Mouse (Mus musculus) brown adipose tissue, adult 24 weeks (tissue): ENCODE results near the gene Fnbp1l. TPM values are rescaled to one million over a fixed set of nuclear protein-coding genes. Genes with fewer than 3 reads are reported as not detected.

ENCODE experiments used
- H3K27ac ChIP-seq: fragments of 200-500 bp; replicated peaks from 2 replicates; pipeline ENCODE4 v1.5.1; 2012; ENCODE audit warnings: low read depth, mild to moderate bottlenecking, low read length
- H3K4me1 ChIP-seq: fragments of 200-500 bp; 2 replicates; pipeline ENCODE4 v1.6.1; 2012; ENCODE audit warnings: low read length, mixed read lengths; ENCODE audit not compliant: control insufficient read depth, insufficient read depth, insufficient read length
- H3K4me3 ChIP-seq: fragments of 200-500 bp; 2 replicates; pipeline ENCODE4 v1.5.1; 2012; ENCODE audit warnings: low read depth, mild to moderate bottlenecking, low read length, moderate library complexity; ENCODE audit not compliant: insufficient read depth
- polyA plus RNA-seq: library from polyadenylated mRNA; stranded (reverse); fragments of >200 nt; gene quantifications from 2 replicates; pipeline ENCODE4 v1.2.4, GENCODE M21; 2012; ENCODE audit not compliant: missing spikeins, insufficient read depth, insufficient read length

Gene Fnbp1l
- polyA plus RNA-seq, 1 experiment = 9.3 TPM

GRCm38 (mm10) chr3:122620285-122620931 lies 893 bp upstream of the Fnbp1l start:
- H3K4me3 ChIP-seq = peak overlapping the region; percentile 86
- H3K27ac ChIP-seq = peak overlapping the region; percentile 70; the same call in 1 of the 2 replicates
- 0 out of 2 replicates have a peak, but pooled peaks cover 5% of the 10 kb centered on the region for H3K4me1 ChIP-seq

GRCm38 (mm10) chr3:122619931-122620284 lies 393 bp upstream of the Fnbp1l start:
- Histone ChIP-seq H3K4me3 (peak overlapping the region; percentile 86), H3K4me1 (0 out of 2 replicates have a peak, but pooled peaks cover 5% of the 10 kb centered on the region), H3K27ac (peak overlapping the region; percentile 70)

GRCm38 (mm10) chr3:122618402-122618801 lies 1.1 kb downstream of the Fnbp1l start:
- Histone ChIP-seq H3K4me1 (peaks cover 7% of the 10 kb centered on the region; the same call in 1 of the 2 replicates), H3K27ac (peak overlapping the region; percentile 73; the same call in 1 of the 2 replicates)

GRCm38 (mm10) chr3:122617613-122618340 lies 1.7 kb downstream of the Fnbp1l start:
- H3K27ac ChIP-seq = no peak overlapping the region
- peak overlapping the region; percentile 93 for H3K4me3 ChIP-seq
- peaks cover 7% of the 10 kb centered on the region; the same call in 1 of the 2 replicates for H3K4me1 ChIP-seq

More at GRCm38 (mm10) chr3:122618402-122618801, 1.1 kb downstream of the Fnbp1l start:
- H3K4me3 ChIP-seq = peak overlapping the region; percentile 93

- no peak overlapping the region for H3K4me3 ChIP-seq
- no peak overlapping the region for H3K27ac ChIP-seq
- peaks cover 9% of the 10 kb centered on the region for H3K4me1 ChIP-seq
Observed at GRCm38 (mm10) chr3:122612537-122612936, 7.0 kb downstream of the Fnbp1l start.

GRCm38 (mm10) chr3:122611761-122612160 lies 7.8 kb downstream of the Fnbp1l start:
- Histone ChIP-seq H3K27ac (no peak overlapping the region), H3K4me3 (no peak overlapping the region), H3K4me1 (peaks cover 10% of the 10 kb centered on the region)

- H3K27ac ChIP-seq = no peak overlapping the region
- no peak overlapping the region for H3K4me3 ChIP-seq
- H3K4me1 ChIP-seq = peaks cover 12% of the 10 kb centered on the region
Observed at GRCm38 (mm10) chr3:122606105-122606801, 13.3 kb downstream of the Fnbp1l start.

GRCm38 (mm10) chr3:122603229-122603628 lies 16.3 kb downstream of the Fnbp1l start:
- H3K4me3 ChIP-seq = no peak overlapping the region
- H3K27ac ChIP-seq = no peak overlapping the region
- peaks cover 18% of the 10 kb centered on the region for H3K4me1 ChIP-seq

GRCm38 (mm10) chr3:122602370-122602769 lies 17.1 kb downstream of the Fnbp1l start:
- H3K27ac ChIP-seq = no peak overlapping the region
- H3K4me3 ChIP-seq = no peak overlapping the region
- peaks cover 18% of the 10 kb centered on the region for H3K4me1 ChIP-seq

- Histone ChIP-seq H3K4me1 (peaks cover 6% of the 10 kb centered on the region; the same call in 1 of the 2 replicates), H3K27ac (no peak overlapping the region), H3K4me3 (no peak overlapping the region)
Observed at GRCm38 (mm10) chr3:122599291-122599690, 20.2 kb downstream of the Fnbp1l start.

- Histone ChIP-seq H3K27ac (peak overlapping the region; percentile 35), H3K4me1 (peaks cover 17% of the 10 kb centered on the region), H3K4me3 (no peak overlapping the region)
Observed at GRCm38 (mm10) chr3:122590804-122591203, 28.7 kb downstream of the Fnbp1l start.

GRCm38 (mm10) chr3:122590346-122590745 lies 29.2 kb downstream of the Fnbp1l start:
- H3K27ac ChIP-seq = peak overlapping the region; percentile 35

GRCm38 (mm10) chr3:122586918-122587641 lies 32.4 kb downstream of the Fnbp1l start:
- no peak overlapping the region for H3K27ac ChIP-seq
- no peak overlapping the region for H3K4me3 ChIP-seq
- peaks cover 17% of the 10 kb centered on the region for H3K4me1 ChIP-seq

More at GRCm38 (mm10) chr3:122590346-122590745, 29.2 kb downstream of the Fnbp1l start:
- peaks cover 17% of the 10 kb centered on the region for H3K4me1 ChIP-seq
- H3K4me3 ChIP-seq = 0 out of 2 replicates have a peak overlapping the region, but pooled peaks have one; percentile 5

- Histone ChIP-seq H3K4me1 (peaks cover 11% of the 10 kb centered on the region; the same call in 1 of the 2 replicates), H3K4me3 (no peak overlapping the region), H3K27ac (no peak overlapping the region)
Observed at GRCm38 (mm10) chr3:122577360-122577759, 42.2 kb downstream of the Fnbp1l start.
